Mouse (Mus musculus): Measurements from ENCODE around the gene Zbtb7b. TPM values are rescaled to one million over a fixed set of nuclear protein-coding genes. Genes with fewer than 3 reads are reported as not detected.
"Not testable (repeated sequence)": the region's sequence is repeated elsewhere in the genome, so short reads cannot be mapped to it uniquely, and the experiment has no call there.

Gene Zbtb7b
- 10 to 100 TPM; 13.2 to 16.5 TPM for polyA plus RNA-seq (2017; shearing (Covaris generic))

DNA sequence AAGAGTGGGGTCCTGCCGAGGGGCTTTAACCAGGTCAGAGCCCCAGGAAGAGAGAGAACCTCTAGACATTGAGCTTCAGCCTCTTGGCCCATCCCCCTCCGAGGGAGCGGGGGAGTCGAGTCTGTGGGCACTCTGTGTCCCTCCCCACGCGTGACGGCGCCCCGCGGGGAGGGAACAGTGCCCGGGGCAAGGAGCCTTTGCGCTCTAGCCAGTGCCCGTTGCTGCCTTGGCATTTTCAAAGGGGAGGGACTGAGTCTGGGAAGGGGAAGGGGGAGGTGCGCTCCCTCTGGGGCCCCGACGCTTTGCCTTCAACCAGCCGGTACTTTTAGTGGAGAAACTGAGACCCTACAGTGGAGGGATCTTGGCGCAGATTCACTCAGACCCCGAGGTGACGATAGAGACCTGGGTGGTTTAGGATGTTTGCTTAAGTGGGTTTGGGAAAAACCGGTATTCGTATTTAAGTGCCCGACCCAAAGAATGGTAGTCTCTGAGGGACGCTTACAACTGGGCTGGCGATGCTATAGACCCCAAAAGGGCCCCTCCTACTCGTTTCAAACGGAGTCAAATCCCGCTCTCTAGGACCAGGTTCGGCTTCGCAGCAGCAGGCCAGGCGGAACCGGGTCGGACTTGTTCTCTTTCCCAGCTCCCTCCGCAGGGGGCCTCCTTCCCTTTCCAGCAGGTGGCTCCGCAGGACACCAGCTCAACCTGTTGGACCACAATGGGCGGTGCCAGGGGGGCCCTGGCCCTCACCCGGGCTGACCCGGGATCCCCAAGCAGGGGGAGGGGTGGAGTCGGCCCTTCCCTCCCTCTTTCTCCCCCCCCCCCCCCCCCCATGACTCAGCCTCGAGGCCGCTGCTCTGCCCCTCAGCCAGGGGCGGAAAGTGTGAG lies at the start of gene Zbtb7b:
TSS of gene Zbtb7b (minus strand) at position 771 of the 888 bp plus-strand sequence.
- peak; percentile 8 for ATAC-seq

DNA sequence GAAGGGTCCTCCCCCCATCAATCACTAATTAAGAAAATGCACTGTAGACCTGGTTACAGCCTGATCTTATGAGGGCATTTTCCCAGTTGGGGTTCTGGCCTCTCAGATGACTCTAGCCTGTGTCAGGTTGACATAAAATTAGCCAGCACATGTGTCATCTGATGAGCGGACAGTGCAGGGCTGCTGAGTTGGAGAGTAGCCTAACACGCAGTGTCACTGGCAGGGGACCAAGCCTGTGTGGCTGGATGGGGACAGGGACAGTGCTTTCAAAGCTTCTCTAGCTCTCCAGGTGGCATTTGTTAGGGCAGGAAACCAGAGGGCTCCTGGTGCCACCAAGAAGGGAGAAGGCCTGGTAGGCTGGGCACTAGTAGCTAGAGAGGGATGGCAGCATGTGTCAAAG lies 46.1 kb upstream of the Zbtb7b start:
- no peak for ATAC-seq

DNA sequence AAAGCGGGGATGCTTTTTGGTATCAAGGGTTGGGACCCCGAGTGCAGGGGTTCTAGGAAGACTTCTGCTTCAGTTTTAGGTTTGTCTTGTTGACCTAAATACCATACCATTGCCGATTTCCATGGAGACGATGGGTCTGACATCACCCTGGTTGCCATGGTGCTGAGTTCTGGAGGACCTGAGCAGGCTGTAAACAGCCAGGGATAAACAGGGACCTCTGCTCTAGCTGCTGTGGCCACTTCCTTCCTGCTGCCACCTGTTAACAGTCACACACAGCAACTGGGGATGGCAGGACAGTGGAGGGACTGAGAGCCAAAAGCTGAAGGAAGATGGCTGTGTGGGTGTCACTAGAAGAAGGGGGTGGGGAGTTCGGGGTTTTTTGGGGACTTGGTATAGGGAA lies 42.7 kb upstream of the Zbtb7b start:
- ATAC-seq = peak; percentile 78

DNA sequence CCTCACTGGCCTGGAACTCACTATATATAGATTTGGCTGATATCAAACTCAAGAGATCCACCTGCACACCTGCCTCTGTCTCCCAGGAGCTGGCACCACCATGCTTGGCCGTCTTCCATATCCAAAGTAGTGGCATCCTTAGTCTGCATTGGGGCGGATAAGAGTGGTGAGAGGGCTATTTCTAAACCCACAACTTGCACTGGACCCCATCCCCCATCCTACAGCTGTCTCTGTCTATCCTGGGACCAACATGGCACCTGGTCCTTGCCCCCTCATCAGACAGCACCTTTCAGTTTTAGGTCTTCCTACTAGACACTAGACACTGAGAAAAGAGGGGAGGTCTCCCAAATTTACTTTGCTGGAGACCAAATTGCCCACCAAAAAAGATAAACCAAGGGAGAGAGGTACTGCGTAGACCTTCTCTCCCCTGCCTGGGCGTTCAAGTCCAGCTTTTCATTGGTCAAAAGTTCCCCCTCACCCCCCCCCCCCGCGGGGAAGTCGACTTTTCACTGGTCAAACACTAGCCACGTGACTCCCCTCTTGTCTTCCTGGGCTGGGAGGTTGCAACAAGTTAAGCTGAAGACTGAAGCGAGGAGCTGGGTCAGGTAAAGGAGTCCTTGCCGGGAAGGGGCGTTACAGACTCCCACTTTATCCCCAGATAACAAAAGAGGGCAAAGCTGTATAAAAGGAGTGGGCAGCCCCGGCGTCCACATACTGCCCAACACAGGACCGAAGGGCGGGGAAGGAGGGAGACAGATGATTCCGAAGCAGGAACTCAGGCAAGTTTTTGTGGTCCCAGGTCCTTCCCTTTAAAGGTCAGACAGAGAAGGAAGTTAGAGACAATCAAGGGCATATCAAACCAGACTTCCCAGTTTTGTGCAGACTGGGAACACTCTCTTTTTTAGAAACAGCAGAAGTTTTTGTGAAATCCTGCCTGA lies 41.9 kb upstream of the Zbtb7b start, which contains the start of gene Pbxip1:
TSS of gene Pbxip1 (plus strand) at position 531 of the 938 bp plus-strand sequence.
- peak; percentile 71 for ATAC-seq

DNA sequence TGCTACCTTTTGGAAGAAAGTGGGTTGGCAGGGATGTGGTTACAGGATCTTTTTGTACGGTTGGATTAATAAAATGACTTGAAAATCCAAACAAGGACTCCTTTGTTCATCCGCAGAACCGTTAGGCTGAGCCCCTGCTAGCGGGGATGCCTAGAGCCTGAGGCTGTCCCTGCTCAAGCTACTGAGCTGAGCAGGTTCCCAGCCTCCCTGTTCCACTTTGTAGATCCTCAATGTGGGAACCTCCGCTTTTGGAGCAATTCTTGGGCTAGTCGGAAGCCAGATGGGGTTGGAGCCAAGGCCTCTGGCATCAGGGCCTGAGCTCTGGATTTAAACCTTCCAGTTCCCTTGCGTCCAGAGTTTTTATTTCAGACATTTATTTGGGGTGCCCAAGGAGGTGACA lies 40.5 kb upstream of the Zbtb7b start:
- no peak for ATAC-seq

DNA sequence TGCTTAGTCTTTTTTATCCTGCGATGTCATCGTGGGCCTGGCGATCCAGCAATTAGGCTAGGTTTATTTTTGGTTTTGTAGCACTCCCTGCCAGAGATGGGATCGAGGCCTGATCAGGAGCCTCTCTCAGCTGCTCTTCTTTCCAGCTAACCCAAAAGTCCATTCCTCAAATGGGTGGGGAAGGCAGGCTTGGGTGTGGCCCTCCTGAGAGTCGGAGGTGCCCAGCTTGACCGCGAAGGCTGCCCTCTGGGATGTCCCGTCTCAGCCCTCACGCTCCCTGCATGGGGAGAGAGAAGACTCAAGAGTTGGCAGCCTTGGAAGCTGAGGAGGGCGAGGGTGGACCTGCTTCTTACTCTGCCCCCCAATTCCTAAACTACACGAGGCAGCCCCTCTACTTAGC lies 40.0 kb upstream of the Zbtb7b start:
- ATAC-seq = no peak

DNA sequence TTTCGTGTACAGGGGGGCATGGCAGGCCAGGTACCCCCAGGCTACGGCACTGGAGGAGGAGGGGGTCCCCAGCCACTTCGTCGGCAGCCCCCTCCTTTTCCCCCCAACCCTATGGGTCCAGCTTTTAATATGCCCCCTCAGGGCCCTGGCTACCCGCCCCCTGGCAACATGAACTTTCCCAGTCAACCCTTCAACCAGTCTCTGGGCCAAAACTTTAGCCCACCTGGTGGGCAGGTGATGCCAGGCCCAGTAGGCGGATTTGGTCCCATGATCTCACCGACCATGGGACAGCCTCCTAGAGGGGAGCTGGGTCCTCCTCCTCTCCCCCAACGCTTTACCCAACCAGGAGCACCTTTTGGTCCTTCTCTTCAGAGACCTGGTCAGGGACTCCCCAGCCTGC lies 38.0 kb upstream of the Zbtb7b start:
- no peak for ATAC-seq

DNA sequence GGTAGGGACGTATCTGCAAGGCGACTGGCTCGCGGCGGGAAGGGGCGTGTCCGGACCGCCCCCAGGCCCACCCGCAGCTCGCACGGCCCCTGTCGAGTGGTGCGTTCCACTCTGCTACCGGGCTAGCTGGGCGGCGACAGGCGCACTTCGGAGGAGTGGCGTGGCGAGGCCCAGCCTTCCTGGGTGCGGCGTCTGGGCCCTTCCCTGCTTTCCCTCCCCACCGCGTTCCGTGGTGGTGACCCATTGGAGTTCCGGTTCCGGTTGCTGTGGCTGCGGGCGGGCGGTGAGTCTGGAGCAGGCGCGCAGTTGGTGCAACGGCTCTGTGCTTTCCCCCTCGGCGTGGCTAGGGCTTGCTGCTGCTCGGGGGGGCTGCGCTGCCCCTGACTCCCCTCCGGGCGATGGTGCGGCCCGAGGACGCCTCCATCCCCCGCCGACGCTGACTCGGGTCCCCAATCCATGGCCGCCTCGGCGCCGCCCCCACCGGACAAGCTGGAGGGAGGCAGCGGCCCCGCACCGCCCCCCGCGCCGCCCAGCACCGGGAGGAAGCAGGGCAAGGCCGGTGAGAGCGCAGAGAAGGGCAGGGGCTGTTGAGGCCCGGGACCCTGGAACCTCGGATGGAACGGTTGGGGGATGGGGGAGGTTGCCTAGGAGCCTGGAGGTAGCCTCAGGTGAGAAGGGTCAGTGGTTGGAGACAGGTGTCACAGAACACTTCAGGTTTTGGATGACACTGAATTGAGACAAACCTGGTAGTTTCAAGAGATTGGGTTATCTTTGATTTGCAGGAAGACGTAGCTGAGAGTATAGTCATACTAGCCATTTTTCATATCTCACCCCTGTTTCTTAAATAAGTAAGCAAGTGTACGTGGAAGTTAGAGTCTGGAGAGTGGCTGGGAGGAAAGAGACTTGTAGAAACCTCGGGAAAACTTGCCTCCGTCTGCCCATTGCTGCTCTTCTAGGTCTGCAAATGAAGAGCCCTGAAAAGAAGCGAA lies 35.9 kb upstream of the Zbtb7b start, which contains the start of gene Pygo2:
TSS of gene Pygo2 (plus strand) at position 44 of the 989 bp plus-strand sequence.
- ATAC-seq = peak; percentile 98

DNA sequence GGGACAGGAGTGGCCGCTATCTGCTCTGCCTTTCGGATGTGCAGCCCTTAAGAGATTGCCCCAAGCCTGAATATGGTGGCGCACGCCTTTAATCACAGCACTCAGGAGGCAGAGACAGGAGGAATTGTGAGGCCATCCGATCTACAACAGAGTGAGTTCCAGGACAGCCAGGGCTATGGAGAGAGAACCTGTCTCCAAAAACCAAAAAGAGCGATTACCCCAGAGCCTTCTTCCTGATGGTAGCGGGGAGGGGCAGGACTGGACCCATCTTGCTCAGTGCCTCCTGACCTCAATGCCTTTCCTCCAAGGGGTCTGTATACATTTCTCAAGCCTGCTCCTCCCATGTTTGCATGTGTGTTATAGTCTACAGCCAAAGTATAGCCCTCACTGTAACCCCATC lies 34.4 kb upstream of the Zbtb7b start:
- not testable (repeated sequence) for ATAC-seq

DNA sequence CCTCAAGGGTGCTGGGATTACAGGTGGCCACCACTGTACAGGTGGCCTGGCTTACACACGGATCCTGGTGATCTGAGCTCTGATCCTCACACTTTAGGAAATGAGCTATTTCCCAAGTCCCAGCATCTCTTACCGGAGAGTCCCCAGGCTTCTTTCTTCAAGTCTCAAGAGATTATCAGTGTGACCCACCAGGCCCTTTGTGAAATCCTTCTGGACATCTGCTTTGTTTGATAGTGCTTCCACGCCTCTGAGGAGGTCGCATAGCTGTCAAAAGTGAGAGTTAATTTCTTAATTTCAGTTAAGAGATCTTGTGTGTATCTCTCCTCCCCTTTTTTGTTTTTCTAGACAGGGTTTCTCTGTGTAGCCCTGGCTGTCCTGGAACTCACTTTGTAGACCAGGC lies 31.3 kb upstream of the Zbtb7b start:
- no peak for ATAC-seq

DNA sequence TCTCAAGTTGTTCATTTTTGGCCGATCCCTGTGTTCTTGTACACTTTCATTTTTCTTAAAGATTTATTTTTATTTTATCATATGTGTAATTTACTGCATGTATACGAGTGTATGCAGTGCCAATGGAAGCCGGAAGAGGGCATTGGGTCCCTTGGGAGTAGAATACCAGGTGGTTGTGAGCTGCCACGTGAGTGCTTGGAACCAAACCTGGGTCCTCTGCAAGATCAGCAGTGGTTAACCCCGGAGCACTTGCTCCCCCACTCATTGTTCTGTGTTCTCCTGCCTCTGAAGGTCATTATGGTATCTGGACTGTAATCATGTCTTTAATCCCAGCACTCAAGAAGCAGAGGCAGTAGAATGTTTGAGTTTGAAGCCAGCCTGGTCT lies 30.6 kb upstream of the Zbtb7b start:
- ATAC-seq = no peak

DNA sequence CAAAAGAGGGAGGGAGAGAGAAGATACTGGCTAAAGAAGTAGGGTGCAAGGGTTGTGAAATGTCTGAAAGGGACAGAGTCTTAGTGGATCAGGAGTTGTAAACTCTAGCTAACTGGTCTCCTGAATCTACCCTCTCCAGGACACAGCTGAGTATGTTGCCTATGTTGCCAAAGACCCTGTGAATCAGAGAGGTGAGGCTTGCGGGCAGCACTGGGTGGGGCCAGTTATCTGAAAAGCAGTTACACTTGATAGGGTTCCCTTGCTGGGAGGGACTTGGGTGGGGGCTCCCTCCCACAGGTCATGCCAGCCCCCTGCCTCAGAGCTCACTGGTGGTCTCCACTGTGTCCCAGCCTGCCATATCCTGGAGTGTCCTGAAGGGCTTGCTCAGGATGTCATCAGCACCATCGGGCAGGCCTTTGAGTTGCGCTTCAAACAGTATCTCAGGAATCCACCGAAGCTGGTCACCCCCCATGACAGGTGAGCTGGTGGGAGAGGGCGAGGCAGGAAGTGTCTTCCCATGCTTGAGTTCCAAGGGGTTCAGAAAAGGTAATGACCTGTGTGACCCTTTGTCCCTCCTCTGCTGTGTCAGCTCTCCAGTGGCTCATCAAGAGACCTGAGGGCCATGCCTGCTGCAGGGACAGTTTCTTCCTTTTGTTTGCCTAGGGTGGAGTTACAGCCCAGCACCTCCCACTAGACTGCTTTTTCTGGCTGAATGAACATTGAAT lies 30.0 kb upstream of the Zbtb7b start:
- ATAC-seq = no peak

DNA sequence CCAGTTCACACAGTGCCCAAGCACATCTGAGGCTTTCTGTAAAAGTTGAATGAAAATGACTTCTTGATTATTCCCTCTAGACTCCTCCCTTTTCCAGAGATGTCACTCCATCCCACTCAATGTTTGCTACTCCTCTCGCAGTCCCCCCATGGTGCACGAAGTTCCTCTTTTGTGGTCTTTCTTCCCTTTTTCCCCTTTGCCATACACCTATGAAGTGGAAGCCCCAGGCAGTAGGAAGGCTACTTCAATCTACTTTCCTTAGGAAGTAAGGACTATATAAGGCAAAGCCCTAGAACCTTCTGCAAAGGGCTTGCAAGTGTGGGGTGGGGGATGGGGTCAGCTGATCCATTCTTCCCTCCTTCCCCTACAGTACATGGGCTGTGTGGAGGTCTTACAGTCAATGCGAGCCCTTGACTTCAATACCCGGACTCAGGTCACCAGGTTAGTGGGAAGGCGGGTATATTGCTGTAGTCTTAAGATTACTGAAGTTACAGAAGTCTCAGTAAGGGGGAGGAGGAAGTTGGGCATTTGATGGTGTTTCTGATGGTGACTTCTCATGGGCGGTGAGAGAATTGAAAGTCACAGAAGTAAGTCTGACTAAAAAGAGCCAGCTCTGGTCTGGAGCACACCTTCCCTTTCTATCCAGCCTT lies 28.1 kb upstream of the Zbtb7b start:
- ATAC-seq = no peak

DNA sequence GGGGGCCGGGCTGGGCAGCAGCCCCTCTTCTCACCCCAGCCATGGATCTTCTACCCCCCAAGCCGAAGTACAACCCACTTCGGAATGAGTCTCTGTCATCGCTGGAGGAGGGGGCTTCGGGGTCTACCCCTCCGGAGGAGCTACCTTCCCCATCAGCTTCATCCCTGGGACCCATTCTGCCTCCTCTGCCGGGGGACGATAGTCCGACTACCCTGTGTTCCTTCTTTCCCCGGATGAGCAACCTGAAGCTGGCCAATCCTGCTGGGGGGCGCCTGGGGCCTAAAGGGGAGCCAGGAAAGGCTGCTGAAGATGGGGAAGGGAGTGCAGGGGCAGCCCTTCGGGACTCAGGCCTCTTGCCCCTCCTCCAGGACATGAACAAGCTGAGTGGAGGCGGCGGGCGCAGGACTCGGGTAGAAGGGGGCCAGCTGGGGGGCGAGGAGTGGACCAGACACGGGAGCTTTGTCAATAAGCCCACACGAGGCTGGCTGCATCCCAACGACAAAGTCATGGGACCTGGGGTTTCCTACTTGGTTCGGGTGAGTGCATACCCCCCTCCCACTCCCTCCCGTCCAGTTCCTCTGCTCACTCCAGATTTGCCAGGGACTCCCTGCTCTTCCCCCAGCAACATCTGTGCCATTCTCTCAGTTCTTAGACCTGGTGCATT lies 27.4 kb upstream of the Zbtb7b start:
- ATAC-seq = no peak

DNA sequence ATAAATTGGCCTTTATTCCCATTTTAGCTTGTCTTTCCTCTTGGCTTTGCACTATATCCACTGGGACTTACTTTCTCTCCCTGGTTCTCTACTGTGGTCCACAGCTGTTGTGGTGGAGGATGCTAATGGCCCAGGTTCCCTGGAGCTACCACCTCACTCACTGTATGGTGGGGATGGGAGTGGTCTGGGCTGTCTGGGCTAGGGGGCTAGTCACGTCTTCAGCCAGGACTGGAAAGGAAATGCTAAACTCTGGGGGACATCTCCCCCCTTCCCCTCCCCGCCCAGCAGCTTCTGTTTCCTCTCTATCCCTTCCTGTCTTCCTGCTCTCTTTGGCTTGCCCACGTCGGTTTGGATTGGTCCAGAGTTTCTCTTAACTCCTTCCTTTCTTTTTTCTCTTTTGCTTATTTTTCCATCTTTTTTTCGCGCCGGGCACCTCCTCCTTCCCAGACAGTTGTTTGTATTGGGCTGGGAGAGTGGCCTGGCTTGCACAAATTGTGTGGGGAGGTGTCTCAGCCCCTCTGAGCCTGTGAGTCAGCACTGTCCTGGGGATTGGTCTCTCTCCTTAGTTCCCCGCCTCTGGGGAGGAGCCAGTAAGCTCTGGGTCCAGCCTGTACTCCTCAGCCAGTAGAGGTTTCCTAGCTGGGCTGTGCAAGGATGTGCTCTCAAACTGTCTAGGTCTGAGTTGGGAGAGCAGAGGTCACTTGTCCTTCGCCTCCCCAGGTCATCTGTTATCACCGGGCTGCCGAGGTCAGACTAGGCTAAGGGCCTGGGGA lies 26.6 kb upstream of the Zbtb7b start:
- no peak for ATAC-seq

DNA sequence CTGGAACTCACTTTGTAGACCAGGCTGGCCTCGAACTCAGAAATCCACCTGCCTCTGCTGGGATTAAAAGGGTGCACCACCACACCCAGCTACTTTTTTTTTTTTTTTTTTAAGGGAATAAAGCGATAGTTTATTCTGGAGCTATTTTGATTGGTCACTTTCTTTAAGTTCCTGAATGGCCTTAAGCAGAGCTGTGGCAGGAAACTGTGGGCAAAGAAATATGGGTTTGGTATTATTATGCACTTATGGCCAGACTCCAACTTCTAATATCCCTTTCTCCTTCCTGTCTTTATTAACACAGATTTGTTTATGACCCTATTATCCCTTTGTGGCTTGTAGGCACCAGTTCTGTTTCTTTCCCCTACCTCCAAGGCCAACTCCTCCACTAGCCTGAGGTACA lies 25.8 kb upstream of the Zbtb7b start:
- ATAC-seq = no peak

DNA sequence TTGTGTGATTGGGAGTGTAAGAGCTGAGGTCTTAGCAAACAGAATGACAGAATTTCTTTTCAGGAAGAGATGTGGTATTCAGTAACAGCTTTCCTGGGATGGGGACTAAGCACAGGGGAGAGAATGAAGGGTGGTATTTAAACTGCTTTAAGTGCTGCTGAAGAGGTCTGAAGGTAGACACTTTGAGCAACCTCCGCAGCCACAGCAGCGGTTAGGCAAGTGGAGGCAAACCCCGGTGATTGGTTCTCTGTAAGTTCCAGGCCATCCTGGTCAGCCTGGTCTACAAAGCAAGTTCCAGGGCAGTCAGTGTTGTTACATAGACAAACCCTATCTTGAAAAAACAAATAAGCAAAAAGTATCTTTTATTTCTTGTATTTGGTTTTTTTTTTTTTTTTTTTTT lies 25.4 kb upstream of the Zbtb7b start:
- no peak for ATAC-seq

DNA sequence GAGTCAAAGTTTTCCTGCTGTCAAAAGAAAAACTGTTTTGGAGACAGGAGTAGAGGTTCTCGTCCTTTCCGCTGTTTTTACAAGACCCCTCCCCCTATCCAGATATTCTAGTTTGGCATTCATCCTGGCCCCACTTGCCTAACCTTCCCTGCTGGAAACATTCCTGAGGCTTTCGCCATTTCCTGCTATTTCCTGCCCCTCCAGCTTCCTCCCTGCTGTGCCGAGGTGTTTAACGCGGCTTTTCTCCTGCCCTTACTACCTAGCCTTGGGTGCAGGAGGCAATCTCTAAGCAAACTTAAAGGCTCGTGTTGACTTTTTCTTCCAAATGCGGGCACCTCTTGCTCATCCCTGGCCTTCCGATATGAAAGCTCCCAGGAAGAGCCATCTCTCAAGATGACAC lies 25.0 kb upstream of the Zbtb7b start:
- ATAC-seq = no peak

DNA sequence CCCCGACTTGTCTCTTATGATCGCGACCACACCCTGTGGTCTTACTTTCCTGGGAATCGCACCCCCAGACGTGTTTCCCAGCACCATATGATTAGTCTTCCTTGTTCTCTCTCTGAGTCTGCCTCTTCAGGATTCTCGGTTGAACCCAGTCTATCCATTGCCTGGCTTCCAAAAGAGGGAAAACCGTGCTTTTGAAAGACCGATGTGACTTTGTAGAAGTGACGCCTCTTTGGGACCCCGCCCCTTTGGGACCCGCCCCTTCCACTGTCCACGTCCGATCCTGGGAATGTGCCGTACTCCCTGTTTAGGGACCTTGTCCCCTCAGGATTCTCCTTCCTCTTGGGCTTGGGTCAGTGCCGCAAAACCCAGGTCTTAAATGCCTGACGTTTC lies 24.3 kb upstream of the Zbtb7b start:
- ATAC-seq = no peak
